Mouse (Mus musculus) MEL (cell line): ENCODE results near the gene B830017H08Rik. TPM values are rescaled to one million over a fixed set of nuclear protein-coding genes. Genes with fewer than 3 reads are reported as not detected.

Source experiments
- DNase-seq: peaks from one replicate; pipeline ENCODE4 v3.0.0; 2011; ENCODE audit warnings: low read depth, low spot score
- H3K27ac ChIP-seq: 2 replicates; pipeline ENCODE4 v1.5.1; 2012; ENCODE audit warnings: low read depth, mild to moderate bottlenecking, control low read depth, low read length, moderate library complexity; ENCODE audit not compliant: control insufficient read depth
- H3K27me3 ChIP-seq, 2 experiments: fragments of 150-350 bp in 1 of 2; sonication (generic) in 1 of 2; 2 replicates each; pipeline ENCODE4 v1.6.1; 2012; ENCODE audit warnings: low read length in 2 of 2, mild to moderate bottlenecking in 2 of 2, improper control_type of control experiment in 1 of 2, moderate library complexity in 1 of 2; ENCODE audit not compliant: insufficient read depth in 2 of 2, control insufficient read depth in 1 of 2
- H3K36me3 ChIP-seq, 2 experiments: 2 replicates each; pipeline ENCODE4 v1.6.1; 2012 to 2014; ENCODE audit warnings: low read length in 2 of 2, improper control_type of control experiment in 1 of 2, inconsistent platforms in 1 of 2, mild to moderate bottlenecking in 1 of 2; ENCODE audit not compliant: insufficient read depth in 2 of 2, control insufficient read depth in 1 of 2
- H3K4me1 ChIP-seq, 2 experiments: fragments of 150-350 bp in 1 of 2; sonication (generic) in 1 of 2; 2 replicates each; pipeline ENCODE4 v1.6.1; 2012; ENCODE audit warnings: low read length in 2 of 2, improper control_type of control experiment in 1 of 2, mild to moderate bottlenecking in 1 of 2; ENCODE audit not compliant: insufficient read depth in 2 of 2, control insufficient read depth in 1 of 2
- H3K4me3 ChIP-seq, 2 experiments: fragments of 150-350 bp in 1 of 2; sonication (generic) in 1 of 2; 2 replicates each; pipeline ENCODE4 v1.5.1; 2012; ENCODE audit warnings: low read depth in 2 of 2, low read length in 2 of 2, mild to moderate bottlenecking in 2 of 2, moderate library complexity in 2 of 2, control low read depth in 1 of 2, improper control_type of control experiment in 1 of 2; ENCODE audit not compliant: control insufficient read depth in 1 of 2, insufficient read depth in 1 of 2
- H3K79me2 ChIP-seq: 2 replicates; pipeline ENCODE4 v1.6.1; 2012; ENCODE audit warnings: mild to moderate bottlenecking, low read length, moderate library complexity; ENCODE audit not compliant: control insufficient read depth, poor library complexity, insufficient read depth
- H3K9ac ChIP-seq: 2 replicates; pipeline ENCODE4 v1.6.1; 2012; ENCODE audit warnings: low read depth, mild to moderate bottlenecking, control low read depth, low read length, moderate library complexity; ENCODE audit not compliant: control insufficient read depth, poor library complexity, severe bottlenecking
- H3K9me3 ChIP-seq: fragments of 150-350 bp; sonication (generic); replicated peaks from 2 replicates; pipeline ENCODE4 v1.6.1; 2012; ENCODE audit warnings: mild to moderate bottlenecking, low read length, improper control_type of control experiment, moderate library complexity; ENCODE audit not compliant: insufficient read depth
- BHLHE40 ChIP-seq: IDR thresholded peaks from 2 replicates; pipeline ENCODE4 v1.6.1; 2012; ENCODE audit warnings: low read depth, mild to moderate bottlenecking, inconsistent platforms, low read length, improper control_type of control experiment, borderline replicate concordance
- CHD1 ChIP-seq: IDR thresholded peaks from 2 replicates; pipeline ENCODE4 v1.6.1; 2012; ENCODE audit warnings: low read depth, mild to moderate bottlenecking, inconsistent platforms, low read length, improper control_type of control experiment
- CHD2 ChIP-seq: IDR thresholded peaks from 2 replicates; pipeline ENCODE4 v1.6.1; 2011; ENCODE audit warnings: low read length, improper control_type of control experiment
- CTCF ChIP-seq, 3 experiments: IDR thresholded peaks in 2 of 3; conservative IDR thresholded peaks in 1 of 3; 2 replicates each; pipeline ENCODE4 v1.5.1; 2011 to 2012; ENCODE audit warnings: low read length in 3 of 3, low read depth in 2 of 3, mild to moderate bottlenecking in 2 of 3, improper control_type of control experiment in 1 of 3, inconsistent platforms in 1 of 3, mixed read lengths in 1 of 3, moderate library complexity in 1 of 3; ENCODE audit not compliant: control insufficient read depth in 1 of 3, insufficient read depth in 1 of 3, poor library complexity in 1 of 3, severe bottlenecking in 1 of 3
- E2F4 ChIP-seq: IDR thresholded peaks from 2 replicates; pipeline ENCODE4 v1.6.1; 2011; ENCODE audit warnings: low read depth, low read length, improper control_type of control experiment, borderline replicate concordance
- ELF1 ChIP-seq: IDR thresholded peaks from 2 replicates; pipeline ENCODE4 v1.6.1; 2014; ENCODE audit warnings: low read depth, mild to moderate bottlenecking, inconsistent platforms, low read length, improper control_type of control experiment, moderate library complexity
- ETS1 ChIP-seq: IDR thresholded peaks from 2 replicates; pipeline ENCODE4 v1.6.1; 2012; ENCODE audit warnings: low read depth, mild to moderate bottlenecking, inconsistent platforms, low read length, improper control_type of control experiment, moderate library complexity
- GABPA ChIP-seq: IDR thresholded peaks from 2 replicates; pipeline ENCODE4 v1.6.1; 2012; ENCODE audit warnings: low read depth, mild to moderate bottlenecking, inconsistent platforms, low read length, improper control_type of control experiment, moderate library complexity
- GATA1 ChIP-seq: IDR thresholded peaks from 2 replicates; pipeline ENCODE4 v1.6.1; 2011; ENCODE audit warnings: low read depth, low read length, improper control_type of control experiment
- JUND ChIP-seq: IDR thresholded peaks from 2 replicates; pipeline ENCODE4 v1.6.1; 2011; ENCODE audit warnings: low read depth, mild to moderate bottlenecking, improper control_type of control experiment, low read length
- KAT2A ChIP-seq: conservative IDR thresholded peaks from 2 replicates; pipeline ENCODE4 v1.6.1; 2012; ENCODE audit warnings: low read depth, low read length, improper control_type of control experiment, inconsistent platforms
- MAZ ChIP-seq: IDR thresholded peaks from 2 replicates; pipeline ENCODE4 v1.6.1; 2012; ENCODE audit warnings: low read depth, mild to moderate bottlenecking, inconsistent platforms, low read length, improper control_type of control experiment
- MEF2A ChIP-seq: IDR thresholded peaks from 2 replicates; pipeline ENCODE4 v1.6.1; 2014; ENCODE audit warnings: low read depth, mild to moderate bottlenecking, inconsistent platforms, low read length, improper control_type of control experiment; ENCODE audit not compliant: poor library complexity, insufficient replicate concordance, severe bottlenecking; ENCODE audit errors: extremely low read depth
- MYB ChIP-seq: IDR thresholded peaks from 2 replicates; pipeline ENCODE4 v1.6.1; 2011; ENCODE audit warnings: mild to moderate bottlenecking, low read depth, low read length, improper control_type of control experiment
- MYC ChIP-seq: IDR thresholded peaks from 2 replicates; pipeline ENCODE4 v1.6.1; 2011; ENCODE audit warnings: low read depth, mild to moderate bottlenecking, low read length, improper control_type of control experiment, moderate library complexity
- NELFE ChIP-seq: IDR thresholded peaks from 2 replicates; pipeline ENCODE4 v1.6.1; 2011; ENCODE audit warnings: low read depth, low read length, improper control_type of control experiment
- POLR2A ChIP-seq, 2 experiments: IDR thresholded peaks; 2 replicates each; pipeline ENCODE4 v1.6.1; 2011 to 2012; ENCODE audit warnings: low read length in 2 of 2, mild to moderate bottlenecking in 2 of 2, control low read depth in 1 of 2, improper control_type of control experiment in 1 of 2, low read depth in 1 of 2, moderate library complexity in 1 of 2; ENCODE audit not compliant: control insufficient read depth in 1 of 2, insufficient read depth in 1 of 2, poor library complexity in 1 of 2
- POLR2AphosphoS5 ChIP-seq: IDR thresholded peaks from 2 replicates; pipeline ENCODE4 v1.6.1; 2012; ENCODE audit warnings: low read depth, borderline replicate concordance, mild to moderate bottlenecking, inconsistent platforms, low read length, moderate library complexity, mixed read lengths
- SIN3A ChIP-seq: IDR thresholded peaks from 2 replicates; pipeline ENCODE4 v1.6.1; 2012; ENCODE audit warnings: low read length, improper control_type of control experiment, inconsistent platforms
- SMC3 ChIP-seq: IDR thresholded peaks from 2 replicates; pipeline ENCODE4 v1.6.1; 2011; ENCODE audit warnings: low read depth, low read length, improper control_type of control experiment
- TAL1 ChIP-seq: IDR thresholded peaks from 2 replicates; pipeline ENCODE4 v1.6.1; 2012; ENCODE audit warnings: mild to moderate bottlenecking, inconsistent platforms, low read length, moderate library complexity, mixed read lengths
- TBP ChIP-seq: IDR thresholded peaks from 2 replicates; pipeline ENCODE4 v1.8.0; 2011; ENCODE audit warnings: low read depth, low read length, improper control_type of control experiment
- UBTF ChIP-seq: IDR thresholded peaks from 2 replicates; pipeline ENCODE4 v1.6.1; 2012; ENCODE audit warnings: low read depth, mild to moderate bottlenecking, inconsistent platforms, low read length, improper control_type of control experiment, moderate library complexity, borderline replicate concordance; ENCODE audit not compliant: insufficient read depth
- USF1 ChIP-seq: IDR thresholded peaks from 2 replicates; pipeline ENCODE4 v1.6.1; 2014; ENCODE audit warnings: low read depth, mild to moderate bottlenecking, inconsistent platforms, low read length, improper control_type of control experiment, moderate library complexity
- ZKSCAN1 ChIP-seq: IDR thresholded peaks from 2 replicates; pipeline ENCODE4 v1.6.1; 2012; ENCODE audit warnings: low read depth, mild to moderate bottlenecking, inconsistent platforms, low read length, improper control_type of control experiment, moderate library complexity
- ZNF384 ChIP-seq: IDR thresholded peaks from 2 replicates; pipeline ENCODE4 v1.6.1; 2012; ENCODE audit warnings: low read depth, mild to moderate bottlenecking, inconsistent platforms, low read length, improper control_type of control experiment
- polyA plus RNA-seq, 2 experiments: library from polyadenylated mRNA; stranded (reverse) in 1 of 2; unstranded in 1 of 2; fragments of >175 nt in 1 of 2; fragments of >200 nt in 1 of 2; gene quantifications; 2 replicates each; pipeline versions ENCODE4 v1.2.1 to v1.2.4; 2012; ENCODE audit warnings: low replicate concordance in 2 of 2, low read depth in 1 of 2; ENCODE audit not compliant: insufficient read length in 2 of 2, insufficient read depth in 1 of 2, missing spikeins in 1 of 2
- total RNA-seq: library from RNA; depleted of rRNA; stranded (reverse); fragments of 300-350 nt; gene quantifications from 2 replicates; pipeline ENCODE4 v1.2.3, GENCODE M21; 2012

Gene B830017H08Rik
- total and polyA plus RNA-seq, 3 experiments = 0.06 TPM; not detected in 2

- H3K4me3 ChIP-seq = peak overlapping the region; percentile 79 to 83; a peak in 3 of 4 replicates
- no peak for DNase-seq
- peaks cover 0 to 5% of the 10 kb centered on the region in 2 experiments; a peak in 2 of 4 replicates for H3K36me3 ChIP-seq
- no peaks in the 10 kb centered on the region for H3K9me3 ChIP-seq
- peaks cover 5% of the 10 kb centered on the region; the same call in 1 of the 2 replicates for H3K79me2 ChIP-seq
- no peaks in the 10 kb centered on the region for H3K27me3 ChIP-seq
- peak overlapping the region; percentile 71 for H3K9ac ChIP-seq
- TF ChIP-seq GATA1 (no peak), MAZ (no peak), CTCF (IDR thresholded peaks at IDR 0.05 in 2 of 3, conservative IDR thresholded peaks at IDR 0.05 in 1 of 3; ENCODE audit: control insufficient read depth in 1 of 3, insufficient read depth in 1 of 3, low read depth in 2 of 3, low read length in 3 of 3, poor library complexity in 1 of 3, severe bottlenecking in 1 of 3) (no peak), USF1 (no peak), BHLHE40 (no peak), UBTF (no peak), CHD1 (no peak), ZNF384 (no peak), E2F4 (no peak), SMC3 (no peak), ETS1 (no peak), CHD2 (no peak), TBP (no peak), ELF1 (no peak), KAT2A (no peak)
- no peak overlapping the region for H3K27ac ChIP-seq
- peaks cover 2 to 33% of the 10 kb centered on the region in 2 experiments; a peak in 3 of 4 replicates for H3K4me1 ChIP-seq
Measured at GRCm38 (mm10) chr16:17803675-17804448, 29.1 kb upstream of the B830017H08Rik start.

- peak overlapping the region; percentile 71 for H3K9ac ChIP-seq
- DNase-seq = peak; percentile 91
Measured at GRCm38 (mm10) chr16:17804449-17804912, 28.4 kb upstream of the B830017H08Rik start.

More at GRCm38 (mm10) chr16:17804449-17804912, 28.4 kb upstream of the B830017H08Rik start:
- peaks cover 5% of the 10 kb centered on the region; the same call in 1 of the 2 replicates for H3K79me2 ChIP-seq
- peak overlapping the region; percentile 24 for H3K27ac ChIP-seq
- no peak for TF ChIP-seq ZKSCAN1
- TF ChIP-seq MEF2A = no peak
- TF ChIP-seq MYB = no peak
- no peak for TF ChIP-seq GABPA
- peak; percentile 33; the same call in 1 of the 2 replicates for TF ChIP-seq NELFE
- TF ChIP-seq ETS1 = no peak
- TF ChIP-seq CTCF (IDR thresholded peaks at IDR 0.05 in 2 of 3, conservative IDR thresholded peaks at IDR 0.05 in 1 of 3; ENCODE audit: control insufficient read depth in 1 of 3, insufficient read depth in 1 of 3, low read depth in 2 of 3, low read length in 3 of 3, poor library complexity in 1 of 3, severe bottlenecking in 1 of 3) = no peak
- TF ChIP-seq POLR2AphosphoS5 = no peak
- no peak for TF ChIP-seq JUND
- peak; percentile 26 to 57; a peak in 2 of 4 replicates for TF ChIP-seq POLR2A (IDR thresholded peaks at IDR 0.05; ENCODE audit: control insufficient read depth in 1 of 2, insufficient read depth in 1 of 2, low read depth in 1 of 2, low read length in 2 of 2, poor library complexity in 1 of 2)
- no peak for TF ChIP-seq MYC
- no peak for TF ChIP-seq CHD1
- no peak for TF ChIP-seq TAL1
- 0 out of 2 replicates have a peak, but pooled peaks have one; percentile 18 for TF ChIP-seq SIN3A
- peaks cover 0 to 5% of the 10 kb centered on the region in 2 experiments; a peak in 2 of 4 replicates for H3K36me3 ChIP-seq
- H3K9me3 ChIP-seq = no peaks in the 10 kb centered on the region
- H3K27me3 ChIP-seq = no peaks in the 10 kb centered on the region
- H3K4me3 ChIP-seq = peak overlapping the region; percentile 79 to 83
- H3K4me1 ChIP-seq = peaks cover 2 to 33% of the 10 kb centered on the region in 2 experiments; a peak in 3 of 4 replicates
